Mouse (Mus musculus) olfactory bulb, adult 2 months (tissue): ENCODE measurements around the gene Csnk2a2.

ENCODE experiments used
- CTCF ChIP-seq: fragments of 200-500 bp; IDR thresholded peaks from 2 replicates; pipeline ENCODE4 v1.5.1; 2012; ENCODE audit warnings: low read depth, mild to moderate bottlenecking, low read length, moderate library complexity; ENCODE audit not compliant: insufficient read depth
- POLR2A ChIP-seq: fragments of 200-500 bp; IDR thresholded peaks from 2 replicates; pipeline ENCODE4 v1.6.1; 2012; ENCODE audit warnings: mild to moderate bottlenecking, low read depth, low read length, moderate library complexity; ENCODE audit not compliant: insufficient read depth

DNA sequence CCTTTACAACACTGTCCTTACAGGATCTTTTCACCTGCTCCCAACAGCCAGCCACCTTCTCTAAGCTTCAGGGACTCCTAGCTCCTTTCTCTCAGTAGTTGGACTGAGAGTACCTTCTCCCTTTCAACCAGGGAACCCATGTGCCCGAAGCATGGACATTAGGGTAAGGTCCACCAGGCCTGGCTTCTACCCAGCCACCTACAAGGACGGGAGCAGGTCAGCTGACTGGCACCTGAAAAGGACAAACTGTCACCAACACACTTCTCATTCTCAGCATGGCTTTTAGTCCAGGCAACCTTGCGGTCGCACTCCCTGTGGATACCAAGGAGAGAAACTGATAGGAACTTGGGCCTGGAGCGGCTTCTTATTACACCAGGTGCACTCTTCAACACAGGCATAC, 39.6 kb downstream of the Csnk2a2 start:
- TF ChIP-seq POLR2A (no peak), CTCF (no peak)
